ENCODE assay signal across 21 mouse cellular contexts in the genomic region with DNA sequence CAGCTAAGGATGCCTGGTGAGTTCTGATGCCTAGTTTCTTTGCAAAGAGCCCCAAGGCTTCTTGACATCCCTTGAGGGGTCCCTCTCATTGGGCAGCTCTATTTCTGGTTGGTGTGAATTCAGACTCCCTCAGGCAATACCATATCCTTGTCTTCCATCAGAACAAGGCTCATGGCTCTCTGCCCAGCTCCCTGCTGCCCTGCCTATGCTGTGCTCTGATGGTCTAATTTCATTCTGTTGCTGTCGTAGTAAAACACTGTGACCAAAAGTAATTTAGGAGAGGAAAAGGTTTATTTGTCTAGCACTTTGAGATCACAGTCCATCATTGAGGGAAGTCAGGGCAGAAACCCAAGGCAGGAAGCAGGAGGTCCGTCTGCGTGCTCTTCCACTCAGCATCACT.
DNase-seq lines count a peak whose midpoint lies in the region; ATAC-seq lines count a peak whose summit lies in the region.
"Had no signal": no experiment of that assay in that cellular context is flagged by ENCODE, and none has a peak within 500 bp of the region (broad histone marks: within the 10 kb centered on the region; RNA-seq: fewer than 3 reads in every experiment).

No protein-coding gene starts in this region.

- 41% methylated on average over 3 of the region's 3 CpGs for WGBS in kidney, embryonic 15.5 days
- 74% methylated on average over 3 of the region's 3 CpGs for WGBS in heart, embryonic 10.5 days

- no peak overlapping the region for H3K9ac ChIP-seq in kidney, embryonic 15.5 days
- H3K9ac ChIP-seq: forebrain, embryonic 12.5 days; limb, embryonic 13.5 days; liver, embryonic 13.5 days had no signal

- H3K27ac ChIP-seq in kidney, embryonic 15.5 days = no peak overlapping the region
- H3K27ac ChIP-seq in heart, embryonic 10.5 days = no peak overlapping the region
- H3K27ac ChIP-seq: forebrain, embryonic 12.5 days; hindbrain, embryonic 10.5 days; limb, embryonic 13.5 days; liver, embryonic 13.5 days had no signal

- H3K4me1 ChIP-seq in kidney, embryonic 15.5 days = peaks cover 5% of the 10 kb centered on the region; the same call in 1 of the 2 replicates
- H3K4me1 ChIP-seq in heart, embryonic 10.5 days = 0 out of 2 replicates have a peak, but pooled peaks cover 9% of the 10 kb centered on the region
- H3K4me1 ChIP-seq: forebrain, embryonic 12.5 days; hindbrain, embryonic 10.5 days; limb, embryonic 13.5 days; liver, embryonic 13.5 days had no signal

- ATAC-seq in kidney, embryonic 15.5 days (replicated peaks; ENCODE audit: low FRiP score) = no peak
- ATAC-seq: CD4-positive, CD25-positive, alpha-beta regulatory T cell, adult 4 months; lung, postnatal 0 days; Patski had no signal

- DNase-seq in cerebellum, adult 18-20 months = peak; percentile 27 to 45
- DNase-seq in cerebellum, adult 11 months = no peak
- DNase-seq in kidney, postnatal 14 days = peak; percentile 46
- DNase-seq in cerebellum, adult 8-10 months = peak; percentile 19
- DNase-seq in kidney, postnatal 25 days = peak; percentile 39 to 43
- DNase-seq in testis, postnatal 14 days (ENCODE audit: low spot score) = no peak
- DNase-seq in heart, embryonic 10.5 days (ENCODE audit: low spot score) = no peak
- DNase-seq: adrenal gland, adult 8-10 months; gastrocnemius, postnatal 10 days; heart, adult 18-20 months; liver, embryonic 13.5 days; midbrain, embryonic 14.5 days; thymus, postnatal 4 days had no signal

- H3K36me3 ChIP-seq in kidney, embryonic 15.5 days = no peaks in the 10 kb centered on the region
- no peaks in the 10 kb centered on the region for H3K36me3 ChIP-seq in heart, embryonic 10.5 days
- H3K36me3 ChIP-seq: forebrain, embryonic 12.5 days; hindbrain, embryonic 10.5 days; limb, embryonic 13.5 days; liver, embryonic 13.5 days had no signal

- H3K27me3 ChIP-seq in kidney, embryonic 15.5 days = no peaks in the 10 kb centered on the region
- peaks cover 16% of the 10 kb centered on the region for H3K27me3 ChIP-seq in heart, embryonic 10.5 days (ENCODE audit: insufficient read depth, poor library complexity, severe bottlenecking)
- H3K27me3 ChIP-seq: forebrain, embryonic 12.5 days; limb, embryonic 13.5 days; liver, embryonic 13.5 days; Patski had no signal

- no peak overlapping the region for H3K4me3 ChIP-seq in kidney, embryonic 15.5 days (replicated peaks)
- no peak overlapping the region for H3K4me3 ChIP-seq in heart, embryonic 10.5 days
- H3K4me3 ChIP-seq: forebrain, embryonic 12.5 days; hindbrain, embryonic 10.5 days; limb, embryonic 13.5 days; liver, embryonic 13.5 days; myocyte had no signal

- no peaks in the 10 kb centered on the region for H3K9me3 ChIP-seq in kidney, embryonic 15.5 days (replicated peaks)
- no peaks in the 10 kb centered on the region for H3K9me3 ChIP-seq in heart, embryonic 10.5 days
- H3K9me3 ChIP-seq: forebrain, embryonic 12.5 days; hindbrain, embryonic 10.5 days; limb, embryonic 13.5 days; liver, embryonic 13.5 days had no signal

- no peak overlapping the region for H3K4me2 ChIP-seq in kidney, embryonic 15.5 days
- H3K4me2 ChIP-seq: forebrain, embryonic 12.5 days; limb, embryonic 13.5 days; liver, embryonic 13.5 days had no signal

Comparison
In these comparisons a context has a peak if more than half of its experiments do, and no peak if none do; other contexts are left out.
1. DNase-seq: peak in cerebellum, adult 18-20 months (2 of 2), kidney, postnatal 14 days (single experiment), cerebellum, adult 8-10 months (single experiment) and kidney, postnatal 25 days (2 of 2); none in cerebellum, adult 11 months (single experiment), testis, postnatal 14 days (single experiment) and heart, embryonic 10.5 days (single experiment).